Mouse (Mus musculus) lung, adult 2 months (tissue): Measurements from ENCODE around the gene Dynlt1c.
"Not testable (repeated sequence)": the region's sequence is repeated elsewhere in the genome, so short reads cannot be mapped to it uniquely, and the experiment has no call there.

ENCODE experiments used
- CTCF ChIP-seq: fragments of 200-500 bp; IDR thresholded peaks from 2 replicates; pipeline ENCODE4 v1.5.1; 2011; ENCODE audit warnings: mild to moderate bottlenecking, low read length, control low read depth; ENCODE audit not compliant: insufficient read depth
- POLR2A ChIP-seq: fragments of 200-500 bp; IDR thresholded peaks from 2 replicates; pipeline ENCODE4 v1.6.1; 2011; ENCODE audit warnings: low read depth, mild to moderate bottlenecking, control low read depth, low read length, borderline replicate concordance; ENCODE audit errors: extremely low read depth

- TF ChIP-seq CTCF: not testable (repeated sequence)
- TF ChIP-seq POLR2A: peak; percentile 55; the same call in 1 of the 2 replicates
Observed at GRCm38 (mm10) chr17:6601204-6601911, at the start of gene Dynlt1c.
